Mouse (Mus musculus) regulatory T cell (primary cell): ENCODE data around the gene Cacnb3.

Experiments used
- in situ Hi-C: fragments of 300-600 bp; cut with MboI, MseI; formaldehyde crosslinking; loops from one replicate; pipeline ENCODE4 v1.15.1; 2025; ENCODE audit warnings: high pct_unique_total_duplicates

Cacnb3 gene

DNA sequence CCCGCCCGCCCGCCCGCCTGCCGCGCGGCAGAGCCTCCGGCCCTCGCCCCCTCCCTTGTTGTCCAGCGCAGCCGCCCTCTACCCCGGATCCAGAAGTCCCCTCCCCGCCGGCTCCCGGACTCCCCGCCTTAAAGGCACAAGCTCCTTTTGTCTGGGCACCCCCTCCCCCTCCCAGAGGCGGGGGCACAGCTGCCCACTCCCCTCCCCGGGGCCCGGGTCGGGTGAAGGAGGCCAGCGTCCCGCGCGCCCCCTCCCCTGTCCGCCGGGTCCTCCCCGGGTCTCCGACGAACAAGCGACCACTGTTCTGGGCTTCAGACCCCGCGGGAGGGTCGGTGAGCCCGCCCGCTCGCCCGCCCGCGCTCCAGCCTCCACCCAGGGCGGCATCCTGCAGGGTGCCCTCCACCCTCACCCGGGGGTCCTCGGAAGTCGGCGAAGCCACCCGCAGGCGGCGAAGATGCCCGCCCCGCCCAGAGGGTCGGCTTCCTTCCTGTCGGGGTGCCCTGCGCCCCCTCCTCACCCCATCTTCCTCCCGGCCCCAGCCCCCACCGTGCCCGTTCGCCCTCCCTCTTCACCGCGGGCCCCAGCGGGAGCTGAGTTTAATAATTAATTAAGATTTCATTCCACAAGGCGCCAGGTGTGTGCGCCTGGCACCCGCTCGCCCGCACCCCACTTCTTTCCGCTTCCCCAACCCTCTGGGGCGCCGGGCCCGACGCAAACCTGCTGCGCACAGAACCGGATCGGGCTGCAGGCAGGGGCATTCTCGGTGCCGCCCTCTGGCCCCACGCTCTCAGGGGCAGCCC, 21.1 kb upstream of the Cacnb3 start, which contains the start of gene Adcy6:
Gene Adcy6 (minus strand): TSS at position 746 of the 800 bp plus-strand sequence.
- in situ Hi-C loops: no loop called here

GRCm38 (mm10) chr15:98610131-98610633, 20.5 kb upstream of the Cacnb3 start:
- in situ Hi-C loops: no loop called here

GRCm38 (mm10) chr15:98612229-98612628, 18.4 kb upstream of the Cacnb3 start:
- in situ Hi-C loops: no loop called here

DNA sequence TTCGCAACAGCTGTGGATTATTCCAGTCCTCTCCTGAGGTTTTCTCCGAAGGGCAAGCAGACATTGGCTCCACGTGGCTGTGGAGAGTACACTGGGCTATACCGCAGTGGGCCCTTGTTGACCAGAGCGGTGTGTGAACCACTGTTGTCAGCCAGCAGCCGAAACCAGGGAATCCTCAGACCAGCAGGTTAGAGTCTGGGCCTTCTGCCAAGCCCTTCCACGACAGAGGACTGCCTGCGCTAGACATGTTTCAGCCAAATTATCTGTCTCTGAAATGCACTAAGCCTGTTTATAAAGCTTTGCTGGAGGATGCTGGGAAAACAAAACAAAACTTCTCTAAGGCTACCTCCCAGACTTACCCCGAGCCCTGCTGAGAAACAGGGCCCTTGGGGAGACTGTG, 16.1 kb upstream of the Cacnb3 start:
- in situ Hi-C loops: no loop called here

- in situ Hi-C loops: no loop called here
Measured at GRCm38 (mm10) chr15:98614971-98615370, 15.7 kb upstream of the Cacnb3 start.

DNA sequence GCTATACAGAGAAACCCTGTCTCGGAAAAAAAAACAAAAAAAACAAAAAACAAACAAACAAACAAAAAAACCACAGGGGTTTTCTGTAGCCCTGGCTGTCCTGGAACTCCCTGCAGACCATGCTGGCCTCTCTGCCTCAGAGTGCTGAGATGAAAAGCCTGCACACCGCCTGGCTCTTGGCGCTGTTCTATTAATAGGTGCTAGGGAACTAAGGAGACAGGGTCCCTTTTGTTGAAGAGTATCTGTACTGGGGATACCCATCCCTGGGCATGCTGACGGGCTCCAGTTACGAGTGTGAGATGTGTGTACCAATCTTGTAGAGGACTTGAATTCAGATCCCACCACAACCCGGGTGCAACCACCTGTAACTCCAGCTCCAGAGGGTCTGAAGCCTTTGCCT, 14.9 kb upstream of the Cacnb3 start:
- in situ Hi-C loops: no loop called here

DNA sequence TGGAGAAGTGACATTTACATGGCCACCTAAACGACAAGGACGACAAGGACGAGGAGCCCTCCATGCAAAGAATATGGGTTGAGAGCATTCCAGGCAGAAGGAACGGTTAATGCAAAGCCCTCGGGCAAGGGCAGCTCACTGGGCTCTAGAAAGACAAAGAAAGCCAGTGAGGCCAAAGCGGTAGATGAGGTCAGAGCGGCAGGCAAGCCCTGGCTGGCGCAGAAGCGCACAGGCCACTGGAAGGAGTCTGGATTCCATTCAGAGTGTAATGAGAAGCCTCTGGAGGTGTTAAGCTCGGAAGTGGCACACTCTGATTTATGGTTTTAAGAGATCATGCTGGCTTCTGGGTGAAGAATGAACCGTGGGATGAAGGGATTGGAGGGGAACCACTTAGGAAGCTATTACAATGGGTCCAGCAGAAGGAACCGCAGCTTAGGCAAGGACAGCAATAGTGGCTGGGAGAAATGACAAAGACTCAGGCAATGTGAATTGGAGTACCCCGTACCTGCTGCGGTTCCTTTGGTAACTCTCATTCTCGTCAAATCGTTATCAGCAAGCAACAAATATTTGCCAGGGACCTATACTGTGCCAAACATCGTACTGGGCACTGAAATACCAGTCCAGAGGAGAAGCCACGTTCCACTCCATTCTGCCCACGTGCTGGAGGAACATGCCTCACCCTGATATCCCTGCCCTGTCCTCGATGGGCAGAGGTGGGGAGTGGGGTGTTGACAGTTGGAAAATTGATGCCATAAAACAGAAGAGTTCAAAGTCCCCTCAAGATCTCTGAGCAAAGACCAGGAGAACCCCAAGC, 14.1 kb upstream of the Cacnb3 start:
- in situ Hi-C loops: no loop called here

DNA sequence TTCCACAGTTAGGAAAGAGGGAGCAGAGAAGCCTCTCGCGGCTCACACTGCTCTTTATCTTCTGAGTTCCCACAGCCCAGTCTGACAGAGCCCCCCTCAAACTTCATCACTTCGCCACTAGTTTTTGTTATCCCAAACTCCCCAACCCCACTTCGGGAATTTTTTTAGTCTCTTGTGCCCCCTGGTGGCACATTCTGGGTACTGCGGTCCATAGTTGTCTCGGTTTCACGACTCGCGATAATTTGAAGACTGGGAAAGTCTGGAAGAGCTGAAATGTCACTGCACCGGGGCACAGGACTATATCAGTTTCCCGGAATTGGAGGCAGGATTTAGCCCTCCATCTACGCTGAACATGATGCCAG, 13.5 kb upstream of the Cacnb3 start:
- in situ Hi-C loops: no loop called here

- in situ Hi-C loops: loop anchor here (10.0 kb wide), 1 partner anchor 447 kb away; no protein-coding TSS in a partner anchor
Measured at GRCm38 (mm10) chr15:98622199-98622598, 8.4 kb upstream of the Cacnb3 start.

DNA sequence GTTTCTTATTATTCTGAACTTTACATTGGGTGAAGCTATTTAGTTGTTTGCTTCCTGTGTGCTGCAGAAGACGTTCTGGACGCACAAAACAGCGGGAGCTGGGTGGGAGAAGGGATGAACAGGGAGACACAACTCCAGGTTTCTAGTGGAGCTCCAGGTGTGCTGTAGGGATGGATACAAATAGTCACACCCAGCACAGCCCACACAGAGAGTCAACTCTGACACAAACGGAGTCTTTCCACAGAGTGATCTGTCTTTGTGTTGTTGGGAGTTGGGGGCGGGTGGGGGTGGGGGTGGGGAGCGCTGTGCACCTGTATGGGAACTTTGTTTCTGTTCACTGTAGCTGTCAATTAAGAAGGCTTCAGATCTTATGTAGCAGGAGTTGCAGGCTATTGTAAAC, 7.9 kb upstream of the Cacnb3 start:
- in situ Hi-C loops: loop anchor here (10.0 kb wide), 1 partner anchor 448 kb away; no protein-coding TSS in a partner anchor

- in situ Hi-C loops: loop anchor here (10.0 kb wide), 1 partner anchor 449 kb away; no protein-coding TSS in a partner anchor
Measured at GRCm38 (mm10) chr15:98623361-98623821, 7.2 kb upstream of the Cacnb3 start.

DNA sequence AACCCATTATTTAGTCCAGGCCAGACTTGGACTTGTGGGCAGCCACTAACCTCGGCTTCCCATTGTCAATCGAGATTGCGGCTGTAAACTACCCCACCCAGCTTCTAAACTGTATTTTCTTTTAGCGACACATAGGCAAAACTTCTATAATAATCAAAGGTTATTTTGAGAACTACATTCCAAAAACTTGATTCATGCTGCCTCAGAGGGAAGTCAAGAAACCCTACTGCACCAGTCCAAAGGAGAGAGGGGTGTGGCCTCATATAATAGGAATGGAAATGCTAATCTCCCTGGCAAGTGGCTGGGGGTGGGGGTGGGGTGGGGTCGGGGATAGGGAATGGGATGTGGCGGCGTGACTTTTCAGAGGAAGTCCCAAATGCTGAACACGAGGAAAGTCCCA, 4.6 kb upstream of the Cacnb3 start:
- in situ Hi-C loops: loop anchor here (10.0 kb wide), 1 partner anchor 451 kb away; no protein-coding TSS in a partner anchor

DNA sequence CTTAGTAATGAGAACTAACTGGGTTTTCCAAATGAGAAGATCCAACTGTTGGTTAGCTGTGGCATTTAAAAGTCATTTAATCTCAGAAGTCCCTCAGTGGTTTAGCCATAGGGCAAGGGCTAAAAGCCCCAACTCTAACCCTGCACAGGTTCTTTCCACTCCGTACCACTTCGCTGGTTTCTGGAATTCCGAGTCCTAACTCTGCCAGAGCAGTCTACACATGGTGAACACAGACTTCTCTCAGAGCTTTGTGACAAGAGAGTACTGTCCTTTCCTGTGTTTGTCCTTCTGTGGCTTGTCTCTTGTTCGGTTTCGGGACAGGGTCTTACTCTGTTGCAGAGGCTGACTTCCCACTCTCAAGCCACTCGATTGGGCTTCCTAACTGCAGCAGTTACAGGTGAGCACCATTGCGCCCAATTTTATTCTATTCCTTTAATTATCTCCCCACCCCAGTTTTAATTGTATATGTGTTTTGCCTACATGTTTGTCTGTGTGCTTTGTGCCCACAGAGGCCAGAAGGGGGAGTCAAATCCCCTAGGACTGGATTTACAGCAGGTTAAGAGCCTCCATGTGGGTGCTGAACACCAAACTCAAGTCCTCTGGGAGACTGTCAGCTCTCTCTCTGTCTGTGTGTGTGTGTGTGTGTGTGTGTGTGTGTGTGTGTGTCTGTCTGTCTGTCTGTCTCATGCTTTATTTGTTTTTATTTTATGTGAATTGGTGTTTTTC, 4.0 kb upstream of the Cacnb3 start:
- in situ Hi-C loops: loop anchor here (10.0 kb wide), 1 partner anchor 452 kb away; no protein-coding TSS in a partner anchor

DNA sequence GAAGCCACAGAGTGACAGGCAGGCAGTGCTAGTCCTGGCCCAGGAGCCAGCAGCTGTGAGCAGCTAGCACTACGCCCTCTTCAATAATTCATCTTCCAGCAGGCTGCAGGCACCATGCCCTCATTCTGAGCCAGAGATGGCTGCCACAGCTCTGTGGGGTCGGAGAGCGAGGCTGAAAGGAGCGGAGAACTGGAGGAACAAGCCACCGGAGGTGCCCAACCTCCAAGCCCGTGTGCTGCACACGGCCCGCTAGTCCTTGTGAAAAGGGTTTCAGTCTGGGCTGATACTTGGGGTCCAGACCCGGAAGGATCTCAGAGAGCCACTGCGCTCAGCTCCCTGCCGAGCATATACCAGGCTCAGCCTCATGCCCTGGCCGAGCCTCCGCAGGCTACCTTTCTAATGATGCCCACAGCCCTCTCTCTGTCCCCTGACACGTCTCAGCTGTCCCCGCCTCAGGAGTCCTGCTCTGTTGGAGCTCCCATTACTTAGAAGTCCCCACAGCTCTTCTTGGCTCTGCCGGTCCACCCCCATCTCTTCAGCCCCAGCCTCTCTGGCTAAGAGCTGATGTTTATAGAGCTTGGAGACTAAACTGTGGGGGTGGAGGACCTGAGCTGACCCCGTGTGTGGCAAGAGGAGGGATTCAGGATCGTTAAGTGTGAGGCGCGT, 1.9 kb upstream of the Cacnb3 start:
- in situ Hi-C loops: loop anchor here (10.0 kb wide), 1 partner anchor 454 kb away; no protein-coding TSS in a partner anchor

- in situ Hi-C loops: loop anchor here (10.0 kb wide), 1 partner anchor 455 kb away; no protein-coding TSS in a partner anchor
Measured at GRCm38 (mm10) chr15:98629464-98629863, 1.2 kb upstream of the Cacnb3 start.

DNA sequence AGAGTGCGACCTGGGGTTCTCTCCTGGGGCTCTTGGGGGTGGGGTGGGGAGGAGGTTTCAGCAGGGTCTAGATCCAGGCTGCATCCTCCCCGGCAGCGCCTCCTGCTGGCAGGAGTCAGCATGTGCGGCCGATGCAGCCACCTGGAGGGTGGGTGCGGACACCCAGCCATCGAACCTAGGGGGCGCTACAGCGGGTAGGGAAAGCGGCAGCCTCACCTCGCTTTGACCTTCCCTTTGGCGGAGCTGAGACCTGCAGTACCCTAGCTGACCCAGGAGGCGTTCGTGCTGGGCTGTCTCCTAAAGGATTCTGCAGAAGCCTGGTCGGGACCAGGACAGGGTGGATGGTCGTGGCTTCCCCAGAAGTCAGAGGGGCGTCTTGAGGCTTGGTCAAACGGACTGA, 853 bp downstream of the Cacnb3 start:
- in situ Hi-C loops: loop anchor here (5.0 kb wide), 1 partner anchor 119 kb away; no protein-coding TSS in a partner anchor

- in situ Hi-C loops: loop anchor here (5.0 kb wide), 1 partner anchor 120 kb away; no protein-coding TSS in a partner anchor
Measured at GRCm38 (mm10) chr15:98632107-98632744, 1.6 kb downstream of the Cacnb3 start.

- in situ Hi-C loops: loop anchor here (5.0 kb wide), 1 partner anchor 121 kb away; no protein-coding TSS in a partner anchor
Measured at GRCm38 (mm10) chr15:98632921-98633320, 2.3 kb downstream of the Cacnb3 start.

DNA sequence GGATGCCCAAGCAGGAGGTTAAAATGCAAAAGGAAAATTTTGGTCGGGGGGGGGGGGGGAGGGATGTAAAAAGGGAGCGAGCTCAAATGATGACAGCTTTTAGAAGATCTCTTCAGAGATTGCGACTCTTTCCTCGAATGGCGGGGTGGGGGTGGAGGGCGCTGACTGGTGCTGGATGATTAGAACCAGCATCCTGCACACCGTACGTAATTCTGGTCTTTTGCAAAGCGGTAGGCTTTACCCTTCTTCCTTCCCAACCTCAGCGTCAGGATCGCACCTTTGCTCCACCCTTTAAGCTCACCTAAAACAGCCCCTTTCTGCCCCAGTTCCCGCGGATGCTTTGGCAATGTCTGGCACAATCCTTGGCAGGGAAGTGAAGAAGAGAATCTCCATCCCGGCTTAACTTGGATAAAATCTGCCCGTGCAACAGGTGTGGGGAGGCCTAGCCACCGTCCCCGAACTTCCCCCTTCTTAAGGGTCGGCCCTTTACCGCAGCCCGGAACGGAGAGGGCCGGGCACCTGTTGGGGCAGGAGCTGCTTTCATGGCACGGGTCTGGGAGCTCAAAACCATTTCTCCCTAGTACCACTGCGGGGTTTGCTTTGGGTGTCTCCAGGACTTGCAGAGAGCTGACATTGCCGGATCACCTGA, 3.3 kb downstream of the Cacnb3 start:
- in situ Hi-C loops: loop anchor here (5.0 kb wide), 1 partner anchor 122 kb away; no protein-coding TSS in a partner anchor
